Mouse (Mus musculus) heart, postnatal 10 days (tissue): Measurements from ENCODE around the gene Anpep. TPM values are rescaled to one million over a fixed set of nuclear protein-coding genes. Genes with fewer than 3 reads are reported as not detected.

Source experiments
- total RNA-seq, 2 experiments: library from RNA; stranded (reverse); gene quantifications; 2 replicates each; pipeline ENCODE4 v1.2.3; 2021

Anpep gene
- total RNA-seq, 2 experiments from 2014 or later: 26.6 to 29.3 TPM

Other genes starting within 250 kb of the Anpep start
- under 1 TPM in 1 of 2 experiments, not detected in 1; 0.26 TPM for gene Rhcg, start 243.4 kb downstream of the Anpep start, total RNA-seq
- gene Ticrr, start 200.9 kb downstream of the Anpep start, total RNA-seq: 1 to 10 TPM; 2.0 TPM
- gene Kif7, start 145.3 kb downstream of the Anpep start, total RNA-seq: 1 to 10 TPM; 3.2 to 3.9 TPM
- 10 to 100 TPM; 24.0 to 76.0 TPM for gene Plin1, start 128.2 kb downstream of the Anpep start, total RNA-seq
- gene Pex11a, start 117.9 kb downstream of the Anpep start, total RNA-seq: 10 to 100 TPM; 13.3 to 16.5 TPM
- gene Wdr93, start 117.9 kb downstream of the Anpep start, total RNA-seq: under 1 TPM; 0.14 to 0.15 TPM
- gene Mesp1, start 67.3 kb downstream of the Anpep start, total RNA-seq: not detected
- gene Mesp2, start 50.3 kb downstream of the Anpep start, total RNA-seq: under 1 TPM; 0.12 to 0.40 TPM
- gene Ap3s2, start 59.6 kb upstream of the Anpep start, total RNA-seq: 10 to 100 TPM; 20.5 to 24.1 TPM
- gene Arpin, start 74.3 kb upstream of the Anpep start, total RNA-seq: 10 to 100 TPM; 15.8 to 18.5 TPM
- 10 to 100 TPM; 20.1 to 24.4 TPM for gene Zfp710, start 163.8 kb upstream of the Anpep start, total RNA-seq